In the genomic region with DNA sequence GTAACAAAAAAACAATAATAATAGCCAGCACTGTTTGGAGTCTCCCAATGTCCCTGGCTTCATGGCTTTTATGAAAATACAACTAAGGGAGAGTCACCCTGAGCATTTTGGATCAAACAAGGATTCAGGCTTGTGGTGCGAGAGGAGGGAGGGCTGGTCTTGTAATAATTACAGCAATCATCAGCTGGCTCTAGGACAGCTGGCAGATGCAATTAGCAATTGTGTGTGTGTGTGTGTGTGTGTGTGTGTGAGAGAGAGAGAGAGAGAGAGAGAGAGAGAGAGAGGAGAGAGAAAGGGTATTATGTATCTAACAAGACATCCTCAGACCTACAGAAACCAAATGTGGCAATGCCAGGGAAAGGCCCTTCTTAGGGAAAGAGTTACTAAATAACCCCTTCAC, we compare ENCODE assay signal across 9 mouse cellular contexts. TPM values are rescaled to one million over a fixed set of nuclear protein-coding genes. Genes with fewer than 3 reads are reported as not detected.
DNase-seq lines count a peak whose midpoint lies in the region; ATAC-seq and TF ChIP-seq lines count a peak whose summit lies in the region.
"Had no signal": no experiment of that assay in that cellular context is flagged by ENCODE, and none has a peak within 500 bp of the region (broad histone marks: within the 10 kb centered on the region; RNA-seq: fewer than 3 reads in every experiment).

No protein-coding gene starts in this region.

- no peaks in the 10 kb centered on the region for H3K27me3 ChIP-seq in kidney, postnatal 0 days (ENCODE audit: insufficient read depth, low read length)
- H3K27me3 ChIP-seq in intestine, postnatal 0 days (replicated peaks; ENCODE audit: control insufficient read depth, insufficient read depth, low read length) = no peaks in the 10 kb centered on the region
- no peaks in the 10 kb centered on the region for H3K27me3 ChIP-seq in neural tube, embryonic 13.5 days
- H3K27me3 ChIP-seq: Patski had no signal

- no peaks in the 10 kb centered on the region for H3K36me3 ChIP-seq in kidney, postnatal 0 days (ENCODE audit: insufficient read depth, low read length)
- H3K36me3 ChIP-seq in intestine, postnatal 0 days (ENCODE audit: control insufficient read depth, insufficient read depth) = peaks cover 14% of the 10 kb centered on the region; the same call in 1 of the 2 replicates
- no peaks in the 10 kb centered on the region for H3K36me3 ChIP-seq in neural tube, embryonic 13.5 days

- DNase-seq in kidney, postnatal 0 days (ENCODE audit: low spot score) = no peak
- DNase-seq in kidney, adult 18-20 months = no peak
- no peak for DNase-seq in embryo, embryonic 9.5 days (ENCODE audit: extremely low spot score)
- DNase-seq in spleen, postnatal 10 days (ENCODE audit: low spot score in 2 of 2) = no peak
- no peak for DNase-seq in right cerebral cortex, adult 2 months (ENCODE audit: low spot score in 2 of 2)

- no peak for TF ChIP-seq POLR2A in embryonic fibroblast, embryonic 13.5 days (IDR thresholded peaks at IDR 0.05; ENCODE audit: low read depth, low read length)

- H3K9me3 ChIP-seq in kidney, postnatal 0 days (replicated peaks; ENCODE audit: low read length) = no peaks in the 10 kb centered on the region
- no peaks in the 10 kb centered on the region for H3K9me3 ChIP-seq in intestine, postnatal 0 days (ENCODE audit: control insufficient read depth)
- H3K9me3 ChIP-seq in neural tube, embryonic 13.5 days = no peaks in the 10 kb centered on the region

- H3K4me2 ChIP-seq in kidney, postnatal 0 days (ENCODE audit: low read length) = peak overlapping the region; percentile 86
- peak overlapping the region; percentile 75 for H3K4me2 ChIP-seq in intestine, postnatal 0 days (replicated peaks; ENCODE audit: low read depth)
- H3K4me2 ChIP-seq in neural tube, embryonic 13.5 days = peak overlapping the region; percentile 71

- no peaks in the 10 kb centered on the region; the same call in 1 of the 2 replicates for H3K4me1 ChIP-seq in kidney, postnatal 0 days (replicated peaks; ENCODE audit: insufficient read depth, low read length)
- 0 out of 2 replicates have a peak, but pooled peaks cover 6% of the 10 kb centered on the region for H3K4me1 ChIP-seq in embryonic fibroblast, embryonic 13.5 days (ENCODE audit: control insufficient read depth, insufficient read depth, low read length)
- peaks cover 8% of the 10 kb centered on the region for H3K4me1 ChIP-seq in intestine, postnatal 0 days (replicated peaks; ENCODE audit: control insufficient read depth, insufficient read depth, low read length)
- H3K4me1 ChIP-seq in neural tube, embryonic 13.5 days (replicated peaks) = peaks cover 46% of the 10 kb centered on the region

- H3K4me3 ChIP-seq in kidney, postnatal 0 days (replicated peaks; ENCODE audit: low read depth, low read length) = peak overlapping the region; percentile 96
- H3K4me3 ChIP-seq in embryonic fibroblast, embryonic 13.5 days (ENCODE audit: insufficient read depth, low read length) = peak overlapping the region; percentile 92
- peak overlapping the region; percentile 81 for H3K4me3 ChIP-seq in intestine, postnatal 0 days (ENCODE audit: low read depth, low read length)
- H3K4me3 ChIP-seq in neural tube, embryonic 13.5 days = peak overlapping the region; percentile 85

- WGBS in kidney, postnatal 0 days = 52% methylated on average over 1 of the region's 1 CpGs
- 13% methylated on average over 1 of the region's 1 CpGs for WGBS in intestine, postnatal 0 days
- 26% methylated on average over 1 of the region's 1 CpGs for WGBS in neural tube, embryonic 13.5 days

- no peak overlapping the region for H3K27ac ChIP-seq in kidney, postnatal 0 days
- H3K27ac ChIP-seq in embryonic fibroblast, embryonic 13.5 days (ENCODE audit: insufficient read depth, low read length) = no peak overlapping the region
- H3K27ac ChIP-seq in intestine, postnatal 0 days (ENCODE audit: low read depth, low read length) = peak overlapping the region; percentile 86; the same call in 1 of the 2 replicates
- peak overlapping the region; percentile 96 for H3K27ac ChIP-seq in neural tube, embryonic 13.5 days (replicated peaks)

- H3K9ac ChIP-seq in kidney, postnatal 0 days (ENCODE audit: low read depth, low read length) = no peak overlapping the region
- peak overlapping the region; percentile 82 for H3K9ac ChIP-seq in intestine, postnatal 0 days (ENCODE audit: low read depth, low read length)
- peak overlapping the region; percentile 91 for H3K9ac ChIP-seq in neural tube, embryonic 13.5 days

- no peak for TF ChIP-seq CTCF in kidney, postnatal 0 days (IDR thresholded peaks at IDR 0.05; ENCODE audit: low read depth)
- no peak for TF ChIP-seq CTCF in embryonic fibroblast, embryonic 13.5 days (IDR thresholded peaks at IDR 0.05; ENCODE audit: borderline replicate concordance, insufficient read depth, low read length)
- no peak for TF ChIP-seq CTCF in intestine, postnatal 0 days (IDR thresholded peaks at IDR 0.05; ENCODE audit: low read depth)

- ATAC-seq in kidney, postnatal 0 days (replicated peaks; ENCODE audit: low FRiP score, low read depth) = no peak
- ATAC-seq in intestine, postnatal 0 days = no peak
- ATAC-seq in neural tube, embryonic 13.5 days (ENCODE audit: low read depth) = no peak
- ATAC-seq: Patski had no signal

RNA-seq across cellular contexts. Expression of a gene that starts 1.5 kb away (rescaled TPM):
- 1.7 and 1.8 TPM in 2 replicates for polyA plus RNA-seq in kidney, postnatal 0 days (2015; fragmentation: Nextera tagmentation; extraction: Ambion mirVana)
- polyA plus RNA-seq in embryonic fibroblast, embryonic 13.5 days (2011; ENCODE audit: insufficient read length, low read depth, missing spikeins) = 3.4 and 3.9 TPM in 2 replicates
- polyA plus RNA-seq in intestine, postnatal 0 days (2015; fragmentation: Nextera tagmentation; extraction: Ambion mirVana) = 4.7 and 6.8 TPM in 2 replicates
- polyA plus RNA-seq in neural tube, embryonic 13.5 days (2015; fragmentation: Nextera tagmentation; extraction: Ambion mirVana) = 4.6 and 4.8 TPM in 2 replicates

Comparison
In these comparisons a context has a peak if more than half of its experiments do, and no peak if none do; other contexts are left out.
1. H3K27ac ChIP-seq: peak in intestine, postnatal 0 days (single experiment) and neural tube, embryonic 13.5 days (single experiment); none in kidney, postnatal 0 days (single experiment) and embryonic fibroblast, embryonic 13.5 days (single experiment).
2. Peak in every context shown above with its lines, with median percentiles within 50 percentile points of each other: H3K4me2 ChIP-seq and H3K4me3 ChIP-seq.